In the genomic region with DNA sequence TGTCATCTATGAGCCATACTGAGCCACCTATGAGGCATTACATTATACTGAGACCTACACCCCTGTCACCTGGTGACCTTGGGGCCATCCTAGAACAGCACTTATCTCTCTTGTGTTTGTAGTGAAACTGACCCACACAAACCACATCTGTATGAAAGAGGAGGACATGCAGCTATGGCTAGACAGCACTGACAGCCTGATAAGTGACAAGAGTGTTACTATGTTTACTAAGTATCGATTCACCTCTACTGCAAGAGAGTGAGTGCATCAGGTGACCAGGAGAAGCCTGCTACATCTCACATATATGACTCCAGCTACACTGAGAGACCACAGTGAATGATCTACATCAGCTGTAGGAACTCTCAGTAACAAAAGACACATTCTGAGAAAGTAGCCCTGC, we compare ENCODE assay signal across 11 mouse cellular contexts.
"Had no signal": no experiment of that assay in that cellular context is flagged by ENCODE, and none has a peak within 500 bp of the region (broad histone marks: within the 10 kb centered on the region; RNA-seq: fewer than 3 reads in every experiment).

No protein-coding gene starts in this region.

- H3K9ac ChIP-seq: kidney, embryonic 15.5 days; lung, embryonic 14.5 days; midbrain, embryonic 13.5 days had no signal

- ATAC-seq: intestine, embryonic 16.5 days; midbrain, embryonic 13.5 days had no signal

- DNase-seq: kidney, adult 2 months; kidney, postnatal 25 days; lung, postnatal 4 days; right cerebral cortex, postnatal 14 days; thymus, postnatal 4 days had no signal

- H3K27ac ChIP-seq: kidney, embryonic 15.5 days; left cerebral cortex, adult 2 months; limb, embryonic 10.5 days; midbrain, embryonic 13.5 days had no signal

- H3K4me3 ChIP-seq: kidney, embryonic 15.5 days; left cerebral cortex, adult 2 months; limb, embryonic 10.5 days; midbrain, embryonic 13.5 days had no signal

- H3K36me3 ChIP-seq: kidney, embryonic 15.5 days; limb, embryonic 10.5 days; midbrain, embryonic 13.5 days had no signal

- H3K4me2 ChIP-seq: kidney, embryonic 15.5 days; lung, embryonic 14.5 days; midbrain, embryonic 13.5 days had no signal

- H3K27me3 ChIP-seq: kidney, embryonic 15.5 days; midbrain, embryonic 13.5 days had no signal

- H3K9me3 ChIP-seq: kidney, embryonic 15.5 days; limb, embryonic 10.5 days; midbrain, embryonic 13.5 days had no signal

- H3K4me1 ChIP-seq: kidney, embryonic 15.5 days; limb, embryonic 10.5 days; midbrain, embryonic 13.5 days had no signal
